Mouse (Mus musculus) ES-Bruce4 (cell line): ENCODE measurements around the gene Itsn1.

Experiments
- CTCF ChIP-seq: IDR thresholded peaks from one replicate; pipeline ENCODE4 v1.8.1; 2011; ENCODE audit warnings: low read depth, low read length
- EP300 ChIP-seq: IDR thresholded peaks from 2 replicates; pipeline ENCODE4 v1.6.1; 2011; ENCODE audit warnings: low read depth, low read length; ENCODE audit not compliant: insufficient read depth
- POLR2A ChIP-seq: IDR thresholded peaks from one replicate; pipeline ENCODE4 v1.8.1; 2011; ENCODE audit warnings: low read length; ENCODE audit not compliant: insufficient read depth

DNA sequence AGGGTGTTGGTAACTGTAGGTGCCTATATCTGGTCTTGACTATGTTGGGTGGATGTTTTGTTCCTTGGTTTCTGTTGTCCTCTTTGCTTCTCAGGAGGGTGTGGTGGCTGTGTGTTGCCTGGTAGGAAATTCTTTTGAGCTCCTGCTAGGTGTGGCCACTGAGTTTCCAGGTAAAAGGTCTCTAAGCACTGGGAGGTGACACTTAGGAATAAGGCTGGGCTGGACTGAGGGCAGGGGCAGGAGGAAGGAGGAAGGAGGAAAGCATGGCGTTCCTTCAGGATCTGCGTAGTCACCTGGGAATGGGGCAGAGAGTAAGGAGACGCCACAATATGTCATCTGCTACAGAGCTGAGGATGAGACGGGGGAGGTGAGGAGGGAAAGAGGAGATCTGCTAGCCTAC is 224.9 kb downstream of the Itsn1 start:
- TF ChIP-seq CTCF (no peak), EP300 (no peak), POLR2A (no peak)
